Mouse (Mus musculus) embryonic facial prominence, embryonic 11.5 days (tissue): Measurements from ENCODE around the gene Zdhhc8. TPM values are rescaled to one million over a fixed set of nuclear protein-coding genes. Genes with fewer than 3 reads are reported as not detected.

Experiments
- ATAC-seq: fragments of 200-750 bp; cut with Nextera tagmentation; replicated peaks from 2 replicates; pipeline ENCODE4 v1.8.0; 2017; ENCODE audit warnings: low read depth; ENCODE audit not compliant: insufficient number of reproducible peaks, low FRiP score, low TSS enrichment
- DNase-seq: peaks from one replicate; pipeline ENCODE4 v3.0.0-alpha.2; 2015; ENCODE audit warnings: low spot score
- H3K27ac ChIP-seq: fragments of 300-500 bp; sonication (generic); replicated peaks from 2 replicates; pipeline ENCODE4 v1.5.1; 2014; ENCODE audit warnings: mild to moderate bottlenecking, low read depth, low read length, control low read depth
- H3K27me3 ChIP-seq: fragments of 300-500 bp; sonication (generic); 2 replicates; pipeline ENCODE4 v1.6.1; 2014; ENCODE audit warnings: mild to moderate bottlenecking, low read length, moderate library complexity, mixed read lengths; ENCODE audit not compliant: control insufficient read depth, insufficient read depth
- H3K36me3 ChIP-seq: fragments of 300-500 bp; sonication (generic); replicated peaks from 2 replicates; pipeline ENCODE4 v1.6.1; 2014; ENCODE audit warnings: low read depth, mild to moderate bottlenecking, low read length, moderate library complexity, mixed read lengths; ENCODE audit not compliant: control insufficient read depth, insufficient read depth
- H3K4me1 ChIP-seq: fragments of 300-500 bp; sonication (generic); 2 replicates; pipeline ENCODE4 v1.6.1; 2014; ENCODE audit warnings: low read length, mixed read lengths; ENCODE audit not compliant: control insufficient read depth, insufficient read depth
- H3K4me2 ChIP-seq: fragments of 300-500 bp; sonication (generic); 2 replicates; pipeline ENCODE4 v1.6.1; 2014; ENCODE audit warnings: low read depth, mild to moderate bottlenecking, control low read depth, low read length, moderate library complexity
- H3K4me3 ChIP-seq: fragments of 300-500 bp; sonication (generic); 2 replicates; pipeline ENCODE4 v1.5.1; 2014; ENCODE audit warnings: low read depth, low read length, control low read depth
- H3K9ac ChIP-seq: fragments of 300-500 bp; sonication (generic); replicated peaks from 2 replicates; pipeline ENCODE4 v1.6.1; 2014; ENCODE audit warnings: mild to moderate bottlenecking, control low read depth, low read length
- H3K9me3 ChIP-seq: fragments of 300-500 bp; sonication (generic); replicated peaks from 2 replicates; pipeline ENCODE4 v1.6.1; 2016; ENCODE audit warnings: mild to moderate bottlenecking, low read length, inconsistent platforms, mixed read lengths; ENCODE audit not compliant: control insufficient read depth
- WGBS: fragments of 180-500 bp; shearing (Covaris S2); extraction: QIAGEN DNeasy Blood & Tissue Kit; methylation state at CpG from one replicate; pipeline ENCODE4 v1.1.7; 2014; 5-methylcytosine and 5-hydroxymethylcytosine counted together
- polyA plus RNA-seq: library from polyadenylated mRNA; unstranded; fragments of >200 nt; fragmentation: Nextera tagmentation; extraction: Ambion mirVana; gene quantifications from 2 replicates; pipeline ENCODE4 v1.2.1, GENCODE M21; 2014

Gene Zdhhc8
- polyA plus RNA-seq, 1 experiment from 2014 or later = 9.3 TPM

DNA sequence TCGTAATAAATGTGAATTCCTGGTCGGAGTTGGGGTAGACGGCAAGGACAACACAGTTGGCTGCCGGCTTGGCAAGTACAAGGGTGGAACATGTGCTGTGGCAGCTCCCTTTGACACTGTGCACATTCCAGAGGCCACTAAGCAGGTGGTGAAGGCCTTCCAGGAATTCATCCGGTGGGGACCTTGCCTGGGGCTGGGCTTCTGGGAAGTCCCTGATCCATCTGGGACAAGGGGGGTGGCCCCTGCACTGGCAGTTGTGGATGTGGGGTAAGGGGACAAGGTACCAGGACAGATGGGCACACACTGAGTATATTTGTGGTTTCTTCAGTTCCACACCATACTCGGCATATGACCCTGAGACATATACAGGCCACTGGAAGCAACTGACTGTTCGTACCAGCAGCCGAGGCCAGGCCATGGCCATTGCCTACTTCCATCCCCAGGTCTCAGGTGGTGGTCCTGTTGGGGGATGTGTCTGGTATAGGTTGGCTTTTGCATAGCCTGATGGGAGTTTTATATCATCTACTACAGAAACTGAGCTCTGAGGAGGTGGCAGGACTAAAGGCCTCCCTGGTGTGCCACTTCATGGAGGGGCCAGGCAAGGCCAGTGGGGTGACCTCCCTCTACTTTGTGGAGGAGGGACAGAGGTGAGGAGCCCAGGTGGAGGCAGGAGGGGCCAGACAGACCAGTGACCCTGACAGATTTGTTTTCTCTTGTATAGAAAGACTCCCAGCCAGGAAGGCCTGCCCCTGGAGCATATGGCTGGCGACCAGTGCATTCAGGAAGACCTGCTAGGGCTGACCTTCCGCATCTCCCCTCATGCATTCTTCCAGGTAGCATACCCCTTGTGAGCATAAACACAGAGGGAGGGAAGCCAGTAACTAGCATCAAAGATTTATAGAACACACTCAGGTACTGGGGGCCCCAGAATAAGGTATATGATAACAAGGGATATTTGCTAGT is 16.2 kb upstream of the Zdhhc8 start:
- 0 out of 2 replicates have a peak, but pooled peaks cover 2% of the 10 kb centered on the region for H3K4me1 ChIP-seq
- H3K27ac ChIP-seq = no peak overlapping the region
- no peak overlapping the region for H3K4me3 ChIP-seq
- WGBS = 75% methylated on average over 10 of the region's 10 CpGs
- H3K27me3 ChIP-seq = no peaks in the 10 kb centered on the region
- peak overlapping the region; percentile 3; the same call in 1 of the 2 replicates for H3K4me2 ChIP-seq
- peak overlapping the region; percentile 34 for H3K9ac ChIP-seq
- no peaks in the 10 kb centered on the region for H3K9me3 ChIP-seq
- no peak for DNase-seq
- ATAC-seq = no peak
- H3K36me3 ChIP-seq = peaks cover 8% of the 10 kb centered on the region; the same call in 1 of the 2 replicates

DNA sequence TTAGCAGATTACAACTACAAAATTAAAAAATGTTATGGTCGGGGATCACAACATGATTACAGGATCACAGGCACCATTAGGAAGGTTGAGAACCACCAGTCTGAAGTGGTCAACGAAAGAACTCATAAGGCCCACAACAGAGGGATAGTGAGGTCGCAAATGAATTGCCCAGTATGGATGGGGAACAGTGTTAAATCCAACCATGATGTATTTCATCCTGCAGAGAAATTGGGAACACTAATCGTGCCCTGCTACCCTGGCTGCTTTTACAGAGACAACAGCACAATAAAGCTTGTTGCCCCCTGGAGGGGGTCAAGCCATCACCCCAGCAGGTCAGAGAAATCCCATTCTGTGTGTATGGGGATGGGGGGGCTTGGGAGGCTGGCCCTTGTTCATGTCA is 15.3 kb upstream of the Zdhhc8 start:
- H3K9ac ChIP-seq = peak overlapping the region; percentile 34
- no peaks in the 10 kb centered on the region for H3K9me3 ChIP-seq
- peak overlapping the region; percentile 90 for H3K4me2 ChIP-seq
- 66% methylated on average over 4 of the region's 4 CpGs for WGBS
- H3K27me3 ChIP-seq = no peaks in the 10 kb centered on the region
- peak overlapping the region; percentile 96; the same call in 1 of the 2 replicates for H3K4me3 ChIP-seq
- peaks cover 10% of the 10 kb centered on the region for H3K36me3 ChIP-seq
- no peak for DNase-seq
- H3K4me1 ChIP-seq = 0 out of 2 replicates have a peak, but pooled peaks cover 2% of the 10 kb centered on the region
- H3K27ac ChIP-seq = 0 out of 2 replicates have a peak overlapping the region, but pooled peaks have one; percentile 76
- no peak for ATAC-seq

DNA sequence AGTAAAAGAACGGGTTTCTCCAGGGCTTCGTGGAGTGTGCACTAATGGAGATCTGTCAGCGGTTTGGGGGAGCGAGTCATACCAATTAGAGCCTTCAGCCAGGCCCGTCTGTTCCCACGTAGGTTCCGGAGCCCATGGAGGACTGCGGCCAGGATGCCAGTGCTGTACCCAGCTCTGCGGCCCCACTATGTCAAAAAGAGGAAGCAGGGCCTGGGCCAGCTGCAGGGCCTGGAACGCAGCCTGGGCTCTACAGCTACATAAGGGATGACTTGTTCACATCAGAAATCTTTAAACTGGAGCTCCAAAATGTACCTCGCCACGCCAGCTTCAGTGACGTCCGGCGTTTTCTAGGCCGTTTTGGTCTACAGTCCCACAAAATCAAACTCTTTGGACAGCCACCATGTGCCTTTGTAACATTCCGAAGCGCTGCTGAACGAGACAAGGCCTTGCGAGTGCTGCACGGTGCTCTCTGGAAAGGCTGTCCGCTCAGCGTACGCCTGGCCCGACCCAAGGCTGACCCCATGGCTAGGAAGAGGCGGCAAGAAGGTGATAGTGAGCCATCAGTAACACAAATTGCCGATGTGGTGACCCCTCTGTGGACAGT is 14.5 kb upstream of the Zdhhc8 start:
- peak overlapping the region; percentile 90 for H3K4me2 ChIP-seq
- peak overlapping the region; percentile 96 for H3K4me3 ChIP-seq
- H3K9ac ChIP-seq = peak overlapping the region; percentile 98
- no peaks in the 10 kb centered on the region for H3K9me3 ChIP-seq
- H3K27ac ChIP-seq = peak overlapping the region; percentile 76
- DNase-seq = peak; percentile 27
- H3K27me3 ChIP-seq = no peaks in the 10 kb centered on the region
- H3K36me3 ChIP-seq = peaks cover 16% of the 10 kb centered on the region
- peak; percentile 20 for ATAC-seq
- H3K4me1 ChIP-seq = 0 out of 2 replicates have a peak, but pooled peaks cover 2% of the 10 kb centered on the region
- 9% methylated on average over 27 of the region's 27 CpGs for WGBS

DNA sequence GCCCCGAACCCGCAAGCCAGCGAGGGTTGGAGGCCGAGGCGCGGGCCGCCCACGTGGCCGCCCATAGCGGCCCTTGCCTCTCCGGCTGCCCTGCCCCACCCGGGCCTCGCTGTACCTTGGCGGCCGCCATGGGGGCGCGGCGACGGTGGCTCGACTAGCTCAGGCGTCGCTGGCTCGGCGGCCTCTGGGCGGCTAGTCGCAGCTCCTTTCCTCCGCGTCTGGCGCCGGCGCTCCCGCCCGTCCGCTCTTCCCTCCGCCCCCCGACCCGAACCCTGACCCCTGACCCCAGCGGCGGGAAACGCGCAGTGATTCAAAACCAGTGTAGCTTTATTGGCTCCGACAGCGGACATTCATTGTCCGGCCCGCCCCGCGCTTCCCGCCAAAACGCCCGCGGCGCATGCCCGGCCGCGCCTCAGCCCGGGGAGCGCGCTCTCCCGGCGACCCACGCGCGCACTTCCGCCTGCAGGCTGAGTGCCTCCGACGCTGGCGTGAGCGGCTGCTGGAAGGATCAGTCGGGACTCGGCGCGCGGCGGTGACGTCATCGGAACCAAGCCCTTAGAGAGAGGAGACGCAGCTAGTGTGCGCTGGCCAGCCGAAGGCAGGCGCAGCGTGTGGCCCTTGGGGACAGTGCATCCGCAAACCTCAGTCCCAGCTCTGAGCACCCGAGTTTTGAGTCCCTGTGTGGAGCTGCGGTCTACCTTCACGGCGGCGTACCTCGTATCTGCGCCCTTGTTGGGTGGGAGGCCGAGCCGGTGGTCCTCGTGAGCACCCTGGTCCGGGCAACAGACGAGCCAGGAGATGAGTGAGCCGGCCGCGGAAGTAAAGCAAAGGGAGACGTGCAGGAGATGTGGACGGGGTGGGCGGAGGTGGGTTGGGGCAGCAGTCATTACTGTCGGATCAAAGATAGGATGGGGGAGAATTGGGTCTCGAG is 13.8 kb upstream of the Zdhhc8 start, which contains the start of the genes Trmt2a and Ranbp1:
Gene Trmt2a, plus strand, starts transcription at position 247 of the 931 bp plus-strand sequence.
Gene Ranbp1, minus strand, starts transcription at position 300 of the 931 bp plus-strand sequence.
- peak within 1 kb of the TSS; percentile 89 for H3K27ac ChIP-seq
- peak within 1 kb of the TSS; percentile 98 for H3K9ac ChIP-seq
- peak within 1 kb of the TSS; percentile 96 for H3K4me3 ChIP-seq
- H3K4me2 ChIP-seq = peak within 1 kb of the TSS; percentile 90
- peak; percentile 94 for ATAC-seq
- DNase-seq = peak; percentile 99
- H3K4me1 ChIP-seq = 0 out of 2 replicates have a peak, but pooled peaks cover 2% of the 10 kb centered on the region
- no peaks in the 10 kb centered on the region for H3K9me3 ChIP-seq
- H3K36me3 ChIP-seq = peaks cover 16% of the 10 kb centered on the region
- no peaks in the 10 kb centered on the region for H3K27me3 ChIP-seq
- under 1% methylated on average over 100 of the region's 102 CpGs for WGBS

DNA sequence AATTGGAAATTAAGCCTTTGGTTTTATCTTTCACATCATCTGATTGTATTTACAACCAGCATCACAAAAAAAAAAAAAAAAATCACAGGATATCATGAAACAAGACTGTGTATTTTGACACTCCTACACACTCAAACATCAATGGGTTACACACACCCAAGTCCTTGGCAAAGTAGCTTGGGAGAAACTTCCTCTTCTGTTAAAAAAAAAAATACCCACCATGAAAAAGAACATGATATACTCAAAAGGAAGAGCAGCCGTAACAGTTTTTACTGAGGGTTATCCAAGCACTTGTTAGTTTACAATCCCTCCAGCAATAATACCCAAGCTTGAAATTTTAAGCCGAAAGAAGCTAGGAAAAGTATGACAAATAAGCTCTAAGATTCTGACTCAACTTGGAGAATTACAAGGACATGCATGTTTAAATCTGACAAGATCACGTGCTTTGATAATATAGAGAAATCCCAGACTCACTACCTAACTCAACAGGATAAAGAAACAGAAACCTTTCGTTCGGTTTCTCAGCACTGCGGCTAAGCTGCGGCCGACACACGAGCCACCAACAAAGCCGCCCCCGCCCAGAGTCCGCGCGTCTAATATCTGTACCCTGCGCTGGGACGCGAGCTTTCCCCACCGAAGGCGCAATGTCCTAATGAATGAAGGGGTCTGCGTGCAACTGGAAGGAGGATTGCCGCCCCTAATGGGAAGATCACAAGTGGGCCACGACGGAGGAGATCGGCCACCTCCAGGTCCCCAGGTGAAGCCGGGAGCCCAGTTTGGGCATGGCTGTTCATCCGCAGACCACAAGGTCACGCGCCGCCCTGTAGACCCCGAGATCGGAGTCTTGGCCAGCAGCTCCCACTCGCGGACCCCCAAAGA is 12.8 kb upstream of the Zdhhc8 start:
- Histone ChIP-seq H3K27me3 (no peaks in the 10 kb centered on the region), H3K4me2 (peak overlapping the region; percentile 63), H3K9me3 (no peaks in the 10 kb centered on the region), H3K4me3 (peak overlapping the region; percentile 96), H3K9ac (peak overlapping the region; percentile 98), H3K27ac (peak overlapping the region; percentile 89), H3K4me1 (0 out of 2 replicates have a peak, but pooled peaks cover 2% of the 10 kb centered on the region), H3K36me3 (peaks cover 21% of the 10 kb centered on the region)
- peak; percentile 49 for DNase-seq
- ATAC-seq = no peak
- WGBS = 1% methylated on average over 33 of the region's 33 CpGs

DNA sequence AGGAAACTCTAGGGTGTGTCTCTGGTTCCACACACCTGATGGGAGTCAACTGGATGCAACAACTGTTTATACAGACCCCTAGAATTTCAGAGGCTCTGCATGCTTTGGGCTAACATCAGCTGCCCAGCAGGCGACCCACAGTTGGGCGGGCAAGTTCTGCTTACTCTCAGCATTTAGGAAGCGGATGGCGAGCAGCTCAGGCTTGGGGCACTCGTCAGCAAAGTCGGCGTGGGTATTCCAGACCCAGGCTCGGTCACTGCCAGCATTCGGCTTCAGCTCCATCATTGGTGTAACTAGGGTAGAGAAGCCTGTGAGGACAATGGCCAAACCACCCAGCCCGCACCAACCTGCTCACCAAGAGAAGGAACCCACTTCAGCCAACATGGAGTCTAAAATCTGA is 6.6 kb upstream of the Zdhhc8 start:
- no peak for DNase-seq

More for the DNA sequence above, 6.6 kb upstream of the Zdhhc8 start:
- 94% methylated on average over 10 of the region's 10 CpGs for WGBS
- Histone ChIP-seq H3K9ac (no peak overlapping the region), H3K4me3 (no peak overlapping the region), H3K4me2 (no peak overlapping the region), H3K36me3 (peaks cover 34% of the 10 kb centered on the region), H3K27ac (no peak overlapping the region), H3K9me3 (no peaks in the 10 kb centered on the region), H3K4me1 (no peaks in the 10 kb centered on the region), H3K27me3 (no peaks in the 10 kb centered on the region)
- ATAC-seq = no peak
